Mouse (Mus musculus) intestine, embryonic 16.5 days (tissue): Measurements from ENCODE around the gene Tspan9. TPM values are rescaled to one million over a fixed set of nuclear protein-coding genes. Genes with fewer than 3 reads are reported as not detected.

Experiments
- ATAC-seq: fragments of 200-750 bp; cut with Nextera tagmentation; 2 replicates; pipeline ENCODE4 v1.8.0; 2017; ENCODE audit warnings: moderate TSS enrichment, moderate library complexity
- H3K27ac ChIP-seq: fragments of 300-500 bp; sonication (generic); 2 replicates; pipeline ENCODE4 v1.5.1; 2014; ENCODE audit warnings: mild to moderate bottlenecking, low read length
- H3K27me3 ChIP-seq: fragments of 300-500 bp; sonication (generic); replicated peaks from 2 replicates; pipeline ENCODE4 v1.6.1; 2014; ENCODE audit warnings: low read length, control low read depth, mixed read lengths; ENCODE audit not compliant: control insufficient read depth, insufficient read depth
- H3K36me3 ChIP-seq: fragments of 300-500 bp; sonication (generic); 2 replicates; pipeline ENCODE4 v1.6.1; 2014; ENCODE audit warnings: low read length, control low read depth; ENCODE audit not compliant: control insufficient read depth, insufficient read depth
- H3K4me1 ChIP-seq: fragments of 300-500 bp; sonication (generic); 2 replicates; pipeline ENCODE4 v1.6.1; 2014; ENCODE audit warnings: low read length, control low read depth, mixed read lengths; ENCODE audit not compliant: control insufficient read depth, insufficient read depth
- H3K4me2 ChIP-seq: fragments of 300-500 bp; sonication (generic); 2 replicates; pipeline ENCODE4 v1.6.1; 2014; ENCODE audit warnings: low read depth, low read length, control low read depth
- H3K4me3 ChIP-seq: fragments of 300-500 bp; sonication (generic); 2 replicates; pipeline ENCODE4 v1.5.1; 2014; ENCODE audit warnings: mild to moderate bottlenecking, low read length
- H3K9ac ChIP-seq: fragments of 300-500 bp; sonication (generic); 2 replicates; pipeline ENCODE4 v1.6.1; 2014; ENCODE audit warnings: low read depth, low read length
- H3K9me3 ChIP-seq: fragments of 300-500 bp; sonication (generic); 2 replicates; pipeline ENCODE4 v1.6.1; 2016; ENCODE audit warnings: low read length, control low read depth; ENCODE audit not compliant: control insufficient read depth
- WGBS: fragments of 180-500 bp; shearing (Covaris S2); extraction: QIAGEN DNeasy Blood & Tissue Kit; methylation state at CpG from one replicate; pipeline ENCODE4 v1.1.7; 2014; 5-methylcytosine and 5-hydroxymethylcytosine counted together
- polyA plus RNA-seq: library from polyadenylated mRNA; unstranded; fragments of >200 nt; fragmentation: Nextera tagmentation; extraction: Ambion mirVana; gene quantifications from 2 replicates; pipeline ENCODE4 v1.2.1, GENCODE M21; 2015

Gene Tspan9
- polyA plus RNA-seq, 1 experiment from 2014 or later: 94.1 TPM

GRCm38 (mm10) chr6:127935105-127935504 is 208.3 kb downstream of the Tspan9 start:
- H3K4me3 ChIP-seq: no peak overlapping the region
- H3K4me1 ChIP-seq: peaks cover 10% of the 10 kb centered on the region; the same call in 1 of the 2 replicates
- no peak overlapping the region for H3K27ac ChIP-seq
- H3K36me3 ChIP-seq: no peaks in the 10 kb centered on the region
- ATAC-seq: peak; percentile 63
- H3K9me3 ChIP-seq: no peaks in the 10 kb centered on the region
- no peak overlapping the region for H3K9ac ChIP-seq
- H3K4me2 ChIP-seq: no peak overlapping the region
- H3K27me3 ChIP-seq: no peaks in the 10 kb centered on the region
- WGBS: 71% methylated on average over 3 of the region's 3 CpGs

GRCm38 (mm10) chr6:127933841-127934240 is 209.6 kb downstream of the Tspan9 start:
- H3K4me2 ChIP-seq: no peak overlapping the region
- H3K27ac ChIP-seq: no peak overlapping the region
- no peak for ATAC-seq
- no peak overlapping the region for H3K4me3 ChIP-seq
- no peak overlapping the region for H3K9ac ChIP-seq
- no peaks in the 10 kb centered on the region for H3K36me3 ChIP-seq
- no peaks in the 10 kb centered on the region for H3K27me3 ChIP-seq
- H3K4me1 ChIP-seq: peaks cover 10% of the 10 kb centered on the region; the same call in 1 of the 2 replicates
- H3K9me3 ChIP-seq: no peaks in the 10 kb centered on the region
- WGBS: 90% methylated on average over 5 of the region's 5 CpGs

- H3K9ac ChIP-seq: no peak overlapping the region
- no peaks in the 10 kb centered on the region for H3K36me3 ChIP-seq
- peak; percentile 51 for ATAC-seq
- WGBS: 31% methylated on average over 5 of the region's 5 CpGs
- peaks cover 10% of the 10 kb centered on the region; the same call in 1 of the 2 replicates for H3K4me1 ChIP-seq
- no peaks in the 10 kb centered on the region for H3K9me3 ChIP-seq
- no peaks in the 10 kb centered on the region for H3K27me3 ChIP-seq
- no peak overlapping the region for H3K4me2 ChIP-seq
- H3K4me3 ChIP-seq: no peak overlapping the region
- H3K27ac ChIP-seq: no peak overlapping the region
These were observed 210.7 kb downstream of the Tspan9 start for GRCm38 (mm10) chr6:127932697-127933096.

- Histone ChIP-seq H3K4me3 (no peak overlapping the region), H3K4me2 (no peak overlapping the region), H3K27ac (no peak overlapping the region), H3K27me3 (no peaks in the 10 kb centered on the region), H3K36me3 (no peaks in the 10 kb centered on the region), H3K4me1 (peaks cover 10% of the 10 kb centered on the region; the same call in 1 of the 2 replicates), H3K9ac (no peak overlapping the region), H3K9me3 (no peaks in the 10 kb centered on the region)
- no peak for ATAC-seq
- 88% methylated on average over 5 of the region's 5 CpGs for WGBS
These were observed 214.7 kb downstream of the Tspan9 start for GRCm38 (mm10) chr6:127928682-127929081.

GRCm38 (mm10) chr6:127925915-127926314 is 217.5 kb downstream of the Tspan9 start:
- Histone ChIP-seq H3K27ac (no peak overlapping the region), H3K9ac (no peak overlapping the region), H3K4me2 (no peak overlapping the region), H3K4me3 (no peak overlapping the region), H3K36me3 (no peaks in the 10 kb centered on the region), H3K4me1 (no peaks in the 10 kb centered on the region), H3K9me3 (no peaks in the 10 kb centered on the region), H3K27me3 (no peaks in the 10 kb centered on the region)
- 59% methylated on average over 9 of the region's 9 CpGs for WGBS
- ATAC-seq: no peak

GRCm38 (mm10) chr6:127924750-127925149 is 218.6 kb downstream of the Tspan9 start:
- no peaks in the 10 kb centered on the region for H3K9me3 ChIP-seq
- no peak for ATAC-seq

GRCm38 (mm10) chr6:127923296-127923695 is 220.1 kb downstream of the Tspan9 start:
- Histone ChIP-seq H3K36me3 (no peaks in the 10 kb centered on the region), H3K9ac (no peak overlapping the region), H3K9me3 (no peaks in the 10 kb centered on the region), H3K27me3 (no peaks in the 10 kb centered on the region), H3K4me2 (no peak overlapping the region), H3K27ac (no peak overlapping the region), H3K4me1 (no peaks in the 10 kb centered on the region), H3K4me3 (no peak overlapping the region)
- ATAC-seq: no peak
- 84% methylated on average over 9 of the region's 9 CpGs for WGBS

More at GRCm38 (mm10) chr6:127924750-127925149, 218.6 kb downstream of the Tspan9 start:
- H3K27me3 ChIP-seq: no peaks in the 10 kb centered on the region
- H3K4me1 ChIP-seq: no peaks in the 10 kb centered on the region
- no peak overlapping the region for H3K4me2 ChIP-seq
- WGBS: 72% methylated on average over 6 of the region's 6 CpGs
- H3K36me3 ChIP-seq: no peaks in the 10 kb centered on the region
- H3K4me3 ChIP-seq: no peak overlapping the region
- H3K9ac ChIP-seq: no peak overlapping the region
- H3K27ac ChIP-seq: no peak overlapping the region

- 68% methylated on average over 9 of the region's 9 CpGs for WGBS
- Histone ChIP-seq H3K4me1 (no peaks in the 10 kb centered on the region), H3K4me2 (no peak overlapping the region), H3K9ac (no peak overlapping the region), H3K27ac (no peak overlapping the region), H3K36me3 (no peaks in the 10 kb centered on the region), H3K27me3 (no peaks in the 10 kb centered on the region), H3K4me3 (no peak overlapping the region), H3K9me3 (no peaks in the 10 kb centered on the region)
- ATAC-seq: no peak
These were observed 221.4 kb downstream of the Tspan9 start for GRCm38 (mm10) chr6:127921996-127922395.

GRCm38 (mm10) chr6:127920652-127921051 is 222.7 kb downstream of the Tspan9 start:
- no peak overlapping the region for H3K9ac ChIP-seq
- no peaks in the 10 kb centered on the region for H3K9me3 ChIP-seq
- peak; percentile 46; the same call in 1 of the 2 replicates for ATAC-seq
- H3K27ac ChIP-seq: no peak overlapping the region
- WGBS: 8% methylated on average over 8 of the region's 8 CpGs
- no peak overlapping the region for H3K4me3 ChIP-seq
- no peaks in the 10 kb centered on the region for H3K27me3 ChIP-seq
- H3K4me2 ChIP-seq: no peak overlapping the region
- H3K36me3 ChIP-seq: no peaks in the 10 kb centered on the region
- no peaks in the 10 kb centered on the region for H3K4me1 ChIP-seq

- no peaks in the 10 kb centered on the region for H3K27me3 ChIP-seq
- no peak overlapping the region for H3K4me3 ChIP-seq
- H3K4me2 ChIP-seq: no peak overlapping the region
- H3K9me3 ChIP-seq: no peaks in the 10 kb centered on the region
- no peak for ATAC-seq
- no peak overlapping the region for H3K27ac ChIP-seq
- no peaks in the 10 kb centered on the region for H3K4me1 ChIP-seq
- no peak overlapping the region for H3K9ac ChIP-seq
- H3K36me3 ChIP-seq: no peaks in the 10 kb centered on the region
- 79% methylated on average over 6 of the region's 6 CpGs for WGBS
These were observed 223.9 kb downstream of the Tspan9 start for GRCm38 (mm10) chr6:127919491-127919890.
